12 mouse cellular contexts compared by ENCODE assay signal in the genomic region with DNA sequence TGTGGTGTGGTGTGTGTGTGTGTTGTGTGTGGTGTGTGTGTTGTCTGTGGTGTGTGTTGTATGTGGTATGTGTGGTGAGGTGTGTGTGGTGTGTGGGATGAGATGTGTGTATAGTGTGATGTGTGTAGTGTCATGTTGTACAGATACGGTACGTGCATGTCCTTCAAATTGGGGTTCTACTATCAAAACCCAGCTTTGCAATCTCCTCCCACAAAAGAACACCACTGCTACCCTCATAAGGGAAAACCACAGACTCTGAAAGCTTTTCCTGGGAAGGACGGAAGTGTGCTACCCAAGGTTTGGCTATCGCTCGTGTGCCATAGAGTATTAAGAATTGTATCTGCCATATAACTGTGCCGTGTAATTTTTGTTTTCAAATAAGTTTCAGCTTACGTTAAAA. TPM values are rescaled to one million over a fixed set of nuclear protein-coding genes. Genes with fewer than 3 reads are reported as not detected.
DNase-seq lines count a peak whose midpoint lies in the region; ATAC-seq and TF ChIP-seq lines count a peak whose summit lies in the region.
"Had no signal": no experiment of that assay in that cellular context is flagged by ENCODE, and none has a peak within 500 bp of the region (broad histone marks: within the 10 kb centered on the region; RNA-seq: fewer than 3 reads in every experiment).

No protein-coding gene starts in this region.

- H3K9me3 ChIP-seq in forebrain, embryonic 13.5 days (replicated peaks) = no peaks in the 10 kb centered on the region
- H3K9me3 ChIP-seq in forebrain, embryonic 11.5 days (ENCODE audit: control insufficient read depth, low read length) = no peaks in the 10 kb centered on the region
- H3K9me3 ChIP-seq in kidney, embryonic 16.5 days (ENCODE audit: low read length) = no peaks in the 10 kb centered on the region
- no peaks in the 10 kb centered on the region for H3K9me3 ChIP-seq in stomach, embryonic 16.5 days (replicated peaks; ENCODE audit: control insufficient read depth, low read length)
- H3K9me3 ChIP-seq in stomach, postnatal 0 days (ENCODE audit: control insufficient read depth, low read length) = no peaks in the 10 kb centered on the region
- H3K9me3 ChIP-seq: liver, embryonic 12.5 days had no signal

- peaks cover 20% of the 10 kb centered on the region for H3K4me1 ChIP-seq in forebrain, embryonic 13.5 days
- peaks cover 11% of the 10 kb centered on the region for H3K4me1 ChIP-seq in forebrain, embryonic 11.5 days (replicated peaks; ENCODE audit: control insufficient read depth, insufficient read depth, low read length)
- peaks cover 14% of the 10 kb centered on the region for H3K4me1 ChIP-seq in kidney, embryonic 16.5 days (ENCODE audit: insufficient read depth, low read length)
- H3K4me1 ChIP-seq in stomach, embryonic 16.5 days (ENCODE audit: control insufficient read depth, insufficient read depth, low read length) = no peaks in the 10 kb centered on the region
- no peaks in the 10 kb centered on the region for H3K4me1 ChIP-seq in stomach, postnatal 0 days (replicated peaks; ENCODE audit: control insufficient read depth, insufficient read depth)
- H3K4me1 ChIP-seq: liver, embryonic 12.5 days had no signal

- no peaks in the 10 kb centered on the region for H3K36me3 ChIP-seq in forebrain, embryonic 13.5 days (ENCODE audit: poor library complexity, severe bottlenecking)
- H3K36me3 ChIP-seq in forebrain, embryonic 11.5 days (ENCODE audit: control insufficient read depth, insufficient read depth, low read length) = no peaks in the 10 kb centered on the region
- no peaks in the 10 kb centered on the region for H3K36me3 ChIP-seq in kidney, embryonic 16.5 days (ENCODE audit: insufficient read depth, low read length)
- no peaks in the 10 kb centered on the region for H3K36me3 ChIP-seq in stomach, embryonic 16.5 days (ENCODE audit: control insufficient read depth, insufficient read depth, low read length)
- no peaks in the 10 kb centered on the region for H3K36me3 ChIP-seq in stomach, postnatal 0 days (ENCODE audit: control insufficient read depth, insufficient read depth, low read length)
- H3K36me3 ChIP-seq: liver, embryonic 12.5 days had no signal

- WGBS in forebrain, embryonic 13.5 days = 78% methylated on average over 7 of the region's 7 CpGs
- WGBS in forebrain, embryonic 11.5 days = 87% methylated on average over 7 of the region's 7 CpGs
- 84% methylated on average over 7 of the region's 7 CpGs for WGBS in kidney, embryonic 16.5 days
- 83% methylated on average over 7 of the region's 7 CpGs for WGBS in stomach, embryonic 16.5 days
- 84% methylated on average over 7 of the region's 7 CpGs for WGBS in stomach, postnatal 0 days

- DNase-seq in forebrain, embryonic 11.5 days (ENCODE audit: low spot score) = no peak
- DNase-seq in kidney, postnatal 4 days = no peak
- no peak for DNase-seq in stomach, postnatal 0 days (ENCODE audit: low spot score)
- DNase-seq in adrenal gland, adult 8-10 months = no peak
- DNase-seq: right cerebral cortex, postnatal 4 days; thymus, postnatal 4 days had no signal

- no peak overlapping the region for H3K4me3 ChIP-seq in forebrain, embryonic 13.5 days
- H3K4me3 ChIP-seq in forebrain, embryonic 11.5 days (ENCODE audit: low read depth, low read length) = no peak overlapping the region
- no peak overlapping the region for H3K4me3 ChIP-seq in kidney, embryonic 16.5 days (ENCODE audit: low read length)
- H3K4me3 ChIP-seq in stomach, embryonic 16.5 days (replicated peaks; ENCODE audit: low read length) = no peak overlapping the region
- no peak overlapping the region for H3K4me3 ChIP-seq in stomach, postnatal 0 days (ENCODE audit: low read depth, low read length)
- H3K4me3 ChIP-seq: liver, embryonic 12.5 days had no signal

- TF ChIP-seq EP300 in stomach, postnatal 0 days (optimal IDR thresholded peaks at IDR 0.05) = no peak

- no peak overlapping the region for H3K9ac ChIP-seq in forebrain, embryonic 13.5 days
- no peak overlapping the region for H3K9ac ChIP-seq in forebrain, embryonic 11.5 days (ENCODE audit: low read length)
- no peak overlapping the region for H3K9ac ChIP-seq in kidney, embryonic 16.5 days (replicated peaks; ENCODE audit: low read length)
- H3K9ac ChIP-seq in stomach, embryonic 16.5 days (ENCODE audit: low read length) = no peak overlapping the region
- no peak overlapping the region for H3K9ac ChIP-seq in stomach, postnatal 0 days (ENCODE audit: low read length)
- H3K9ac ChIP-seq: liver, embryonic 12.5 days; lung, embryonic 14.5 days had no signal

- no peak overlapping the region for H3K4me2 ChIP-seq in forebrain, embryonic 13.5 days
- no peak overlapping the region for H3K4me2 ChIP-seq in forebrain, embryonic 11.5 days (ENCODE audit: low read depth, low read length, severe bottlenecking)
- no peak overlapping the region for H3K4me2 ChIP-seq in kidney, embryonic 16.5 days (replicated peaks; ENCODE audit: low read depth, low read length)
- no peak overlapping the region for H3K4me2 ChIP-seq in stomach, embryonic 16.5 days (ENCODE audit: low read depth, low read length)
- no peak overlapping the region for H3K4me2 ChIP-seq in stomach, postnatal 0 days (replicated peaks; ENCODE audit: low read depth)
- H3K4me2 ChIP-seq: liver, embryonic 12.5 days had no signal

- TF ChIP-seq CTCF in stomach, postnatal 0 days (IDR thresholded peaks at IDR 0.05; ENCODE audit: low read depth) = no peak; the same call in 1 of the 2 replicates

- no peak overlapping the region for H3K27ac ChIP-seq in forebrain, embryonic 13.5 days
- no peak overlapping the region for H3K27ac ChIP-seq in forebrain, embryonic 11.5 days (ENCODE audit: low read depth, low read length)
- no peak overlapping the region for H3K27ac ChIP-seq in kidney, embryonic 16.5 days (ENCODE audit: low read length)
- H3K27ac ChIP-seq in stomach, embryonic 16.5 days (ENCODE audit: low read length) = peak overlapping the region; percentile 64
- no peak overlapping the region for H3K27ac ChIP-seq in stomach, postnatal 0 days (replicated peaks)
- H3K27ac ChIP-seq: liver, embryonic 12.5 days had no signal

- H3K27me3 ChIP-seq in forebrain, embryonic 13.5 days = no peaks in the 10 kb centered on the region
- no peaks in the 10 kb centered on the region for H3K27me3 ChIP-seq in forebrain, embryonic 11.5 days (ENCODE audit: control insufficient read depth, insufficient read depth, low read length)
- no peaks in the 10 kb centered on the region for H3K27me3 ChIP-seq in kidney, embryonic 16.5 days (ENCODE audit: insufficient read depth, low read length)
- H3K27me3 ChIP-seq in stomach, embryonic 16.5 days (ENCODE audit: control insufficient read depth, insufficient read depth, low read length) = no peaks in the 10 kb centered on the region
- no peaks in the 10 kb centered on the region for H3K27me3 ChIP-seq in stomach, postnatal 0 days (ENCODE audit: control insufficient read depth, insufficient read depth, low read length)
- H3K27me3 ChIP-seq: liver, embryonic 12.5 days had no signal

- 0 out of 2 replicates have a peak, but pooled peaks have one; percentile 10 for ATAC-seq in forebrain, embryonic 13.5 days
- ATAC-seq in forebrain, embryonic 11.5 days (replicated peaks; ENCODE audit: low FRiP score) = no peak; the same call in 1 of the 2 replicates
- 0 out of 2 replicates have a peak, but pooled peaks have one; percentile 16 for ATAC-seq in kidney, embryonic 16.5 days (ENCODE audit: low FRiP score, low TSS enrichment)
- ATAC-seq in stomach, embryonic 16.5 days (ENCODE audit: insufficient read depth, low FRiP score) = no peak
- ATAC-seq in stomach, postnatal 0 days (ENCODE audit: low FRiP score, low TSS enrichment) = no peak
- ATAC-seq in erythroid progenitor cell, adult 5-6 weeks (replicated peaks; ENCODE audit: low FRiP score, poor library complexity, severe bottlenecking) = no peak
- ATAC-seq: liver, embryonic 12.5 days had no signal

RNA-seq across cellular contexts. Expression of gene Phactr2, which starts 45.7 kb away (rescaled TPM):
- polyA plus RNA-seq in forebrain, embryonic 13.5 days (2015; fragmentation: Nextera tagmentation; extraction: Ambion mirVana) = 8.5 and 8.6 TPM in 2 replicates
- 16.7 and 17.7 TPM in 2 replicates for polyA plus RNA-seq in forebrain, embryonic 11.5 days (2014; fragmentation: Nextera tagmentation; extraction: Ambion mirVana)
- 20.7 and 26.9 TPM in 2 replicates for polyA plus RNA-seq in kidney, embryonic 16.5 days (2015; fragmentation: Nextera tagmentation; extraction: Ambion mirVana)
- polyA plus RNA-seq in stomach, embryonic 16.5 days (2015; fragmentation: Nextera tagmentation; extraction: Ambion mirVana) = 24.3 and 26.4 TPM in 2 replicates
- 16.8 and 19.6 TPM in 2 replicates for polyA plus RNA-seq in stomach, postnatal 0 days (2015; fragmentation: Nextera tagmentation; extraction: Ambion mirVana)
- 10 to 100 TPM; 26.8 to 35.3 (median 31.0) TPM for total RNA-seq in adrenal gland, adult 8-10 months (2022)
- total RNA-seq in erythroid progenitor cell, adult 5-6 weeks (2015; ENCODE audit: low replicate concordance) = 5.0 and 6.1 TPM in 2 replicates
- total RNA-seq in erythroid progenitor cell, adult 5-6 weeks (2017; ENCODE audit: low replicate concordance) = 3.6 and 6.9 TPM in 2 replicates

Comparison
In these comparisons a context has a peak if more than half of its experiments do, and no peak if none do; other contexts are left out.
1. ATAC-seq: peak in forebrain, embryonic 13.5 days (single experiment) and kidney, embryonic 16.5 days (single experiment); none in forebrain, embryonic 11.5 days (single experiment), stomach, embryonic 16.5 days (single experiment), stomach, postnatal 0 days (single experiment) and erythroid progenitor cell, adult 5-6 weeks (single experiment).